Mouse (Mus musculus): Measurements from ENCODE around the gene Rpl7a.
"Not testable (repeated sequence)": the region's sequence is repeated elsewhere in the genome, so short reads cannot be mapped to it uniquely, and the experiment has no call there.

The Rpl7a gene

DNA sequence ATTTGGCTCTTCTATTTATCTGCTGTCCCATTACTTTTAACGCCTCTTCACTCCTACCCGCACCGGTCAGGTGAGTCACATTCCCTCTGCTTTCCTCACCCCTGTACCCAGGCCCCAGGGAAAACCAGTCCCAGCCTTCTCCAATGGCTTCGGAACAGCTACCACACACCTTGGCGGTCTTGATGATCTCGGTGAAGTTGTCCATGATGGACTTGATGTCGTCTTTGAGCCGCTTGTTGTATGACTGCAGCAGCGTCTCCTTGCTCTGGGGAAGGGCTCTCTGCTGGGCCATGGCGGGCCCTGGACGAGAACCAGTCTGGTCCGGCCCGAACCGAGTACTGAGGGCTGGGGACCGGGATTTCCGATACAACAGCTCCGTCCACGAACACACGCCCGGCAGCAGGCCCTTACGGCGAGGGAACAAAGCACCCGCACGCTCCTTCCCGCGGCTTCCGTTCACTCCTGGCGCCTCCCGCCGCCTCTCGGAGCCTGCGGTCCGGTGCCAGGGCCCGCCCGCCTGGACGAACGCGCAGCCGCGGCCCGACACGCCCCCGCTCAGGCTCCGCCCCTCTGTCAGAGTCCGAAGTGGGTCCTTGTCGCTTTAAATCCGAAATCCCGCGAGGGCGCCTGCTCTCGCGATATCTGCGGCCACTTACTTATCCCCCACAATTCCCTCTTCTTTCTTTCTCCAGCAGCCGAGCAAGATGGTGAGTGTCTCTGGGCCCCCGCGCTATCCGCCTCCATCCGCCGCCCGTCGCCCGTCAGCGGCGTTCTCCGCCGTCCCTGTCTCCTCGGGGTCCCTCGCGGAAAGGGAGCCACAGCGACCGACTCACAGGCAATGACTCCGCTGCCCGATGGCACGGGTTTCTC lies at the start of gene Rpl7a, which contains the start of gene Med22:
Gene Rpl7a (plus strand): TSS at position 641 of the 870 bp plus-strand sequence.
Gene Med22 (minus strand): TSS at position 554 of the 870 bp plus-strand sequence.
- peak; percentile 99 for DNase-seq

DNA sequence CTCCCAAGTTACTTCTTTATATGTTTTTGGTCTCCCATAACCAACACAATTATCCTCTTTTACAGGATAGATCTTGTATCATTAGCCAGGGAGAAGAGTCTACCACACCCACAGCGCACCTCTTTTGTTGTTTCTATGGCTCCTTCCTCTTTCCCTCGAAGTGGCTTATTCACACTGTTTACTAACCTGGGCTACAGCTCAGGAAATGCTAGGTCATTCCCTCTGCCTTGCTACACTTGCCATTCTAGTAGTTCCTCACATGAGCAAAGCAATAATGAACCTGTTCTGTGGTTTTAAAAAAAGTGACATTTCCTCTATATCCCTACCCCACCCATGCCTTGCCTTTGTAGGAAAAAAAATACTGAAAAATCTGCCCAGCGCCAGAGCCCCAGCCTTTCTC lies 47.7 kb upstream of the Rpl7a start:
- no peak for DNase-seq

DNA sequence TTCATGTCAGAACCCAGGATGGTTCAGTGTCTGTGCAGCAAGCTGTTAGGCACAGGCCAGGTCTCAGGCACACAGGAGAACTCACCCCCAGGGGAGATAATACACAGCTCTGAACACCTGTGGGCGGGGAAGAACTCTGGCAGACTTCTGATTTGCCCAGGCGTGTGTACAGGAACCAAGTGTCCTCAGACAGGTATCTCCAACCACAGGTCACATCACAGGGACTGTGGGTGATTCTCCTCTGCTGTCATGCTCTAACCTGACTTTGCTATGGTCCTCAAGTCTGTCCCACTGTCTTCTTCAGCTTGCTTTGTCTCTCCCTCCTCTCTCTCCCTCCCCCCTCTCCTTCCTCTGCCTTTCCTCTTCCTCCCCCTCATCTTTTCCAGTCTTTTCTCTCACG lies 45.7 kb upstream of the Rpl7a start, which contains the start of gene Abo:
Gene Abo (minus strand): TSS at position 101 of the 400 bp plus-strand sequence.
- no peak for DNase-seq

DNA sequence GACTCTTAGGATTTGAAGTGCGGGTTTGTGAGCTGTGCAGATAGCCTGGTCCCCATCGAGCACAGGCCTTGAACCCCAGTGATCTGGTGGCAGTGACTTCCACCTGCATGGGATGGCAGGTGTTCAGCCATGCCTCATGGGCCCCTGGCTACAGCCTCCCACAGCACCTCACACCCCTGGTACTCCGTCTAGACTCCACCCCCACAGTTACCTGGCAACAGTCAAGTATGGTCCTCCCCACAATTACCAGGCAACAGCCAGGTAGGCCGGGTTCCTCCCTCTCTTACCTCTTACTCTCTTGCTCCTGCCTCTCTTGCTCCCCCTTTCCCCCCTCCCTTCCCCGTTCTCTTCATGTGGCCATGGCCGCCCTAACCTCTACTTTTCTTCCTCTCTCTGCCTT lies 39.9 kb upstream of the Rpl7a start:
- DNase-seq, result no peak

DNA sequence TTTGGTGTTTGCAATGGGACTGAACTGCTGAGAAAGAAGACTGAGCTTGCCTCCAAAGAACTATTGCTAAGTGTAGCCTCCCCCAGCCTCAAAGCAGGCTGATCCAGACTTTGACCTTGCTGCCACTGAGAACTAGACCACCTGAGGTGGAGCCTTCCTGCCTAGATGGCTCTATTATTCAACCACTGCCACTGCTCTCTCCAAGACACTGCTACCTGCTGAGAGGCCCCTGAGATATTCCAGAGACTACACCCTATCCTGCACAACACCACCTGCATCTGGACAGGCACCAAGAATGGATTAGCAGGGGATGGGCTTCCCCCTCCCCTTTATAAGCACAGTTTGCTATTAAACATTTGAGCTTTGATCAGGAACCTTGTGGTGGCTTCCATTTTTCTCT lies 32.0 kb upstream of the Rpl7a start:
- no peak for DNase-seq

DNA sequence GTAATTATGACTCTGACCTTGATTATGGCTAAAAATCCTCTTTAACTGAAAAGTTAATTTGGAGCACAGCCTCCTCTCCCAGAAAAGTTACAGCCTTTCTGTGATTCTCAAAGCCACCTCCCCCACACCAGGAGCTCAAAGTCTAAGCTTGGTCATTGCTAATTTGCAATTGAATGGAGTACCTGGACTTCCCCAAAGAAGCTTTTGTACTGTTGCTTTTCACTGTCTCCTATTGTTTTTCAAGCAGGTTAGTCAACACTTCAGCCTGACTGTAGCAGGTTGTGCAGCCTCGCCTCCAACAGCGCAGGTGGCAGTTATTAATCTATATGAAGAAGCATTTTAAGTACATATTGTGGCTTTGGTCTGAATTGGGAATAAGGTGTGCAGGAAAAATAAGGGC lies 25.0 kb upstream of the Rpl7a start:
- DNase-seq, result not testable (repeated sequence)

DNA sequence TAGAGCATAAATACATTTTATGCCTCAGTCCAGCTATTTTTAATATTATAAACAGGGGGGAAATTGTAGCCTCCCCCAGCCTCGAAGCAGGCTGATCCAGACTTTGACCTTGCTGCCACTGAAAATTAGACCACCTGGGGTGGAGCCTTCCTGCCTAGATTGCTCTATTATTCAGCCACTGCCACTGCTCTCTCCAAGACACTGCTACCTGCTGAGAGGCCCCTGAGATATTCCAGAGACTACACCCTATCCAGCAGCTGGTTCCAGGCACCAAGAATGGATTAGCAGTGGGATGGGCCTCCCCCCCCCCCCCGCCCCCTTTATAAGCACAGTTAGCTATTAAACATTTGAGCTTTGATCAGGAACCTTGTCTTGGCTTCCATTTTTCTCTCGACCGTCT lies 24.4 kb upstream of the Rpl7a start:
- DNase-seq, result not testable (repeated sequence)

DNA sequence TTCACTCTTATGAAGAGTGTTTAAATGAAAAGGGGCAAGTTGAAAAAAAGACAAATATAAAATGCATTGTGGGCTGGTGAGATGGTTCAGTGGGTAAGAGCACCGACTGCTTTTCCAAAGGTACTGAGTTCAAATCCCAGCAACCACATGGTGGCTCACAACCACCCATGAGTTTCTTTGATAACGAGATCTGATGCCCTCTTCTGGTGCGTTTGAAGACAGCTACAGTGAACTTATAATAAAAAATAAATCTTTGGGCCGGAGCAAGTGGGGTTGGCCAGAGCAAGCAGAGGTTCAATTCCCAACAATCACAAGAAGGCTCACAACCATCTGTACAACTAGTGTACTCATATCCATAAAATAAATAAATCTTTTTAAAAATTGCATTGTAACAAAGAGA lies 14.7 kb upstream of the Rpl7a start:
- no peak for DNase-seq

DNA sequence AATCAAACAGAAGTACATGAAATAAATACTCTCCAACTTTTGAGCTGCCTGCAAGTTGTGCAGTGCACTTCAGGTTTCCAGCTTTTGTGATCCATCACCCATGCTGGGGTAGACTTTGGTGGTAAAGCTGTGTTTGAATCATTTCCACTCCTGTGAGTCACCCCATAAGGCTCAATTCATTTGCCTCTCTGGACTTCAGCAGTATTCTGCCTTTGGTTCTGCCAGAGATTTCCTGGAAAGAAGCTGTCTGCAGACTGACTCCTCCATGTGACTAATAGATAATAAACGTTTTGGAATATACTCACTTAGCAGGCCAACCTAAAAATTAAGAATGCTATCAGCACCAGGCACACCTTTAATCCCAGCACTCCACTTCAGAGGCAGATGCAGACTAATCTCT lies 9.8 kb upstream of the Rpl7a start:
- no peak for DNase-seq

DNA sequence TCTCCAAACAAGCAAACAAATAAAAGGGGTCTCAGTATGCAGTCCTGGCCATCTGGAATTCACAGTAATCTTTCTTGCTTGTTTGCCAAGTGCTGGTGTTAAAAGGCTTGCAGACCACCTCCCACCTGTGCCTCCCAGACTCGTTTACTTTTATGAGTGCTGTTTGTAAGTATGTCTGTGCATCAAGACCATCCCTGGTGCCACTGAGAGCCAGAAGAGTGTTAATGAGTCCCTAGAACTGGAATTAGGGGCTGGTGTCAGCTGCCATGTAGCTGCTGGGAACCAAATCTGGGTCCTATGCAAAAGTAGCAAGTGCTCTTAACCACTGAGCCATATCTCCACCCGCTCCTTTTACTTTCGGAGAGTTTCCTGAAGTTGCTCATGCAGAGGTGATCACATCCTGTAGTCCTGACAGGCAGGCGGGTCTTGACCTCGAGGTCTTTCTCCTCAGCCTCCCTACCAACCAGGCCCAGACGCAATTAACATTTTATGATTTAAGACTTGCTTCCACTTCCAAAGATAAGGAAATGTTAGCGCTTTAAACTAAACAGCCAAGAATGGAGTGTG lies 8.6 kb upstream of the Rpl7a start:
- DNase-seq, result peak; percentile 36 to 41

DNA sequence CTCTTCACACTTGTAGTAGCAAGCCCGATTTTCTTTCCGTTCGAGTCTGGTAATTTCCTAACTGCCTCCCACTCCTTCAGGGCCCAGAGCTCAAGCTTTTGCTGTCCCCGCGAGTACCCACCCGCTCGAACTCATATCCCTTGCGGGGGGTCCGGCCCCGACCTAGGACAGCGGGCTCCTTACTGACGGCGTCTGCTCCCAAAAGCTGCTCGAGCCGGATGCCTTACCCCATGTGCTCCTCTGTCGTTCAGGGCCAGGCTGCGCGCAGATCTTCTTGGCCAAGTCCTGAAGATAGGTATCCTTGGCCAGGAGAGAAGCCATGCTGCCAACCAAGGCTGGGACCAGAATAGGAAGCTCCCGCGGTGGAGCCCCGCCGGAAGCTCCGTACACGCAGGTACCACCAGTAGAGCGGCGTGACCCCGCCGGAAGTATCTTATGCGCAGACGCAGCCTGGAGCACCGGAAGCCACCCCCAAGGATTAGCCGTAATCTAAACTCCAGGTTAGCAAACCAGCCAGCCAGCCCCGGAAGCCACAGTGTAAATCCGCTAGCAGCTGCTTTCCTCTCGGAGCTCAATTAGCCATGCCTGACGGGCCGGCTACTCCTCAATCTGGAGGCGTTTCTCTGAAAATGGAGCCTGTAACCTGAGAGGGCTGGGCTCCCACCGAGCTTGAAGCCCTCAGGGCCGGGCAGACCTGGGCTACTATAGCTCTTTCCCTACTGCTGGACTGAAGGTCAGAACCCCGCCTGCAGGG lies 7.9 kb upstream of the Rpl7a start, which contains the start of gene Surf6:
Gene Surf6 (minus strand): TSS at position 413 of the 754 bp plus-strand sequence.
- peak; percentile 94 to 96 for DNase-seq

DNA sequence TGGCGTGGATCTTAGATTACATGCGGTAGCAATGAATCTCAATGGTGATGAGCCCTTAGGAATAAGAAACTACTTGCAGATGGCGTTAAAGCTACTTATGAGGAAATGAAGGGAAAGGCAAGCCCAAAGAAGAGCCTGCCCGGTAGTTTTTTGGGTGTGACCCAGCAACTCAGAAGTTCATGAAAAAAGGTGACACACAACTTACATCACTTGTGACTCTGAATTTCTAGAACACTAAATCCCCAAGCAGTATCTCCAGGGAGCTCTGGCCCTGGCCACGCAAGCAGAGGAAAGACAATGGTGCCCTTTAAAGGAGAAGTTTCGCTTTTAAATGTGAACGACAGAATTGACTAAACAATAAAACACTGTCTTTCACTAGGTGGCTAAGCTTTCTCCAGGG lies 7.3 kb upstream of the Rpl7a start:
- no peak for DNase-seq

DNA sequence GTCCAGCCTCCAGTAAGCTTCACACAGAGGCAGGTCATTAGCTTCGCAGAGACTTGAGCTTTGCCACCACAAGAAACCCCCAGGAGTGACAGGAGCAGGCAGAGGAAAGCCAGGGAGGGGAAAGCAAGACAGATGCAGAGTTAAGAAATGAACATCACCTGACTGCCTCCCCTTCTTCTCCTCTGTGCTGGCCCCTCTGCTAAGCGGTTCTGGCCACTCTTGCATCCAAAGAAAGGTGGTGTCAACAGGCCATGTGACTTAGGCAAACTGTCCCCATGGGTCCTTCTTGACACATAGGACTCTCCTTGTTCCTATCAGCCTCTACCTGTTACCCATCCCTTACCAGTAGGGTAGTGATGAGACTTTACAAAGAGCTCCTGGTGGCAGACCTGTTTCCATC lies 4.6 kb upstream of the Rpl7a start:
- no peak for DNase-seq

DNA sequence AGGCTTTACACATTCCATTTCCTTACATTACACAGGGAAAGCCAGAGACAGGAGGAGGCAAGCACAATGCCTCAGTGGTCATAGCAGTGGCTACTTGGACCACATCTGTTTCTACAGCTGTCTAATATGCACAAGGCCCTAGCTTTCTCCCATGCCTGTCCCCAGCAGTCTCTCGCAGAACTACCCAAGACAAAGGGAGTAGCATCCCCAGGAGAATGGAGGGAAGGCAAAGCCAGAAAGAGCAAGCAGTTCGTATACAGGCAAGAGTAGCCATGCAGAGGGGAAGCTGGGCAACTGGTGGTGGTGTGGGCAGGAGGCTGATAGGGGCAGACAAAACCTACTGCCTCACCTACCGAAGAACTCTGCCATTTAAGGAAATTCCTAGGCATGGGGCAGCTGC lies 4.1 kb upstream of the Rpl7a start:
- DNase-seq, result no peak

DNA sequence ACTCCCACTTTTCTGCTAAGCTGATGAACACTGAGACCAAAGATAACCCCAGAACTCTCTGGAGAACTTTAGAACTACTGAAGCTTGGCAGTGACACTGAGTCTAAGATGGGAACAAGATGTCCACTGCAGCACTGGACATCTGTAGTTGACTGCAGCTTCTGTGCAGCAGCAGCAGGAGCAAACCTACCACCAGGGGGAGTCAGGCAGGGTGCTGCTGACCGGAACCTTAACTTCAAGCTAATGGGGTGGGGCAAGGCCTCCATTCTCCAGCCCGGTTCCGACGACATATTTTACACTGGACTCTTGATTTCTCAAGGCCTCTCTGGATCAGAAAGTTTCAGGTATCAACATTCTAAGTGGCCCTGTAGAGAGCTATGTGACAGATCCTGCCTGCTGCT lies 3.5 kb upstream of the Rpl7a start:
- peak; percentile 60 to 63 for DNase-seq

DNA sequence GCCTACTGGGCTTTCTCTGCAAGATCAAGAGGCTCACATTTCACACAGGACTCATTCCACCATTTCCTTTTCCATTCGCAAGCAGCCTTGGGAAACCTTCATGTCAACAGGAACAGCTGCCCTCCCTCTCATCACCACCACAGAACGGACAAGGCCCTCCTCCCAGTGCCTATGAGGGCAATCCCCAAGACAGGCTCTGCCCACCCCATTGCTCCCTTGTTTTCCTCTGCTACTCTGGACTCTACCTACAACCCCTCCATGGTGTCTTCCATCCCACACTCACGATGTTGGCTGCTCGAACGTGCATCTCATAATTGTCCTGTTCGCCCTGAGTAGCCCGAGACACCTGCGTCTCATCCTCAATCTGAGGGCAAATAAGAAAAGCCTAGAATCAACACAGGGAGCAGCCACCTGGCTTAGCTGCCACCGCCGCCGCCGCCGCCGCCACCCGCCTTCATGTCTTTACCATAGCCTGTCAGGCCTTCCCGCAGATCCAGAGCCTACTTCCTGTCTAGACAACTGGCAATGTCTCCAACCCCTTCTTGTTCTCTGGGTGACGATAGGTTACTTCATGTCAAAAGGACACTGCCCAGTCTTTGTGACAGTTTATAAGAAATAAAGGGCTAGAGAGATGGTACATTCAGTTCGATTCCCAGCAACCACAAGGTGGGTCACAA lies 1.7 kb upstream of the Rpl7a start:
- DNase-seq, result no peak

DNA sequence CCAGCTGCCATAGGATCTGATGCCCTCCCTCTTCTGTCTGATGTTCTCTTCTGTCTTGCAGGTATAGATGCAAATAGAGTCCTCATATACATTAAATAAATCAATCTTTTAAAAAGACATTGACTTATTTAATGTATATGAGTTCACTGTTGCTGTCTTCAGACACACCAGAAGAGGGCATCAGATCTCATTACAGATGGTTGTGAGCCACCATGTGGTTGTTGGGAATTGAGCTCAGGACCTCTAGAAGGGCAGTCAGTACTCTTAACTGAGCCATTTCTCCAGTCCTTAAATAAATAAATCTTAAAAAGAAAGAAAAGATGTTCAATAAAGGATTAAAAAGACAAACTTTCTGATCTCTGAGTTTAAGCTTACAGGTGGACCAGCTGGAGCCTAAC lies 1.2 kb upstream of the Rpl7a start:
- no peak for DNase-seq

DNA sequence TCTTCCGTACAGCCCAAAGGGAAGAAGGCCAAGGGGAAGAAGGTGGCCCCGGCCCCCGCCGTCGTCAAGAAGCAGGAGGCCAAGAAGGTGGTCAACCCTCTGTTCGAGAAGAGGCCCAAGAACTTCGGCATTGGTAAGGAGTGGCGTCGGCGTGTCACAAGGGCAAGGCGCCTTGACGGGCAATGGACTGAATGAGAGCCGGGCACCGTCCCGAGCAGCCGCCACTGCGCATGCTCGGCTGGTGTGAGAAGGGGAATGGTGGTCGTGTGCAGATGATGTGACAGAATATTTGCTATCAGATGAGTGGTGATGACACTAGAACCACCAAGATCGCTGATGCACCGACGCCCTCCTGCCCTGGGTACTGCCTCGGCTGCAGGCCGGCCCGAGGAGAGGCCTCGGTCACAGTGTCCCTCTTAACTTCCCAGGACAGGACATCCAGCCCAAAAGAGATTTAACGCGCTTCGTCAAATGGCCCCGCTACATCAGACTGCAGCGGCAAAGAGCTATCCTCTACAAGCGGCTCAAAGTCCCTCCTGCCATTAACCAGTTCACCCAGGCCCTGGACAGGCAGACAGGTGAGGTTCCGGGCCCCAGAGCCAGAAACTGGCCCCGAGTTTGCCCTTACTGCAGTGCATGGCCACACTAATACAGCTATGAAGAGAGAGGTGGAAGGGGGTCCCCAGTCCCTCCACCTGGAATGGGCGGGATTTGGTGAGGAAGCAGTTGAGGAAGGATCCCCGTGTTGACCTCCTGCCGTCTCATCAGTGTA lies 616 bp downstream of the Rpl7a start:
- DNase-seq, result peak in 1 of 2 experiments; percentile 69

DNA sequence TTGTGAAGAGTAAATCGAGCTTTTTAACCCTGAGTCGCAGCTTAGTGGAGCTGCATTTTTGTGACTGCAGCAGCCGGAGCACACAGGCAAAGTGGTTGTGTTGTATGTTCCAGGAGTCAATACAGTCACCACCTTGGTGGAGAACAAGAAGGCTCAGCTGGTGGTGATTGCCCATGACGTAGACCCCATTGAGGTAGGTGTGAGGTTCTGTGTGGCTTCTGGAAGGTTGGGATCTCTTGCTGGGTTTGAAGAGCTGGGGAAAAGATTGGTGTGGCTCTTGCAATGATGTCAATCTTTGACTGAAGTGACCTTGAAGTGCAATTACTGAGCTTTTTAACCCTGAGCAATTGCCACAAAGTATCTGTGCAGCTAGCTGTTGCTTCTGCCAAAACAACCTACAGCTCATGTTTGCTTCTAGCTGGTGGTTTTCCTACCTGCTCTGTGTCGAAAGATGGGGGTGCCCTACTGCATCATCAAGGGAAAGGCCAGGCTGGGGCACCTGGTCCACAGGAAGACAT lies 1.7 kb downstream of the Rpl7a start:
- DNase-seq, result no peak

DNA sequence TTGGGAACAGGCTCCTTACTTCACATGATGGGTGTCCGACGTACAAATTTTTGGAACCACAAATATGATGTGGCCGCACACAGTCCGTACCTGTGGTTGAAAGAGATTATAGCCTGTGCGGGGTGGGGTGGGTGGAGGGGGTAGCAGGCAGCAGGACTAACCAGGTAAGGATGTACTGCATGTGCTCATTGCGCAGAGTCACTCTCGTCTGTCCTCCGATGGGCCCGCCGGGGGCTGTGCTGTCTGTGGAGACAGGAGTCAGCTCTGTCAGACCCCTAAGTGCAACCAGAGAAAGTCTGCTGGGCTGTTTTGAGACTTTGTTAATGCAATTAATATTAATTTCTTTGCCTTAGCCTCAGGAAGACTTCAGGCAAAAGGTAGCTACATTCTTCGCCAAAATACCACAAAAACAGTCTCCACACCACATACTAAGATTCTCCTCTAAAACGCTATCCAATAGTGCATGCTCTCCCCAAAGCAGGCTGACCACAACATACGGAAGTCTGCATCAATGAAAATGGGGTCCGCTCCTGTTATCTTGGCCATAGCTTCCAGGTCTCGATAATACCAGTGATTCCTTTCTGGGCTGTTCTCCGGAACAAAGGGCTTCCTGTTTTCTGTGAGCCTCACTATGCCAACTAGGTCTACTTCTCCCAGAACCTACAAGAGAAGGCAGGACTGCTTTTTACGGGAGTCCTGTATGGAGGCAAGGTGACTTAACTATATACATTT lies 3.0 kb downstream of the Rpl7a start:
- no peak for DNase-seq

Measured in B cell, adult 2 months (primary cell).